Mouse (Mus musculus) layer of hippocampus, postnatal 36 days (tissue): ENCODE measurements around the gene Spocd1. TPM values are rescaled to one million over a fixed set of nuclear protein-coding genes. Genes with fewer than 3 reads are reported as not detected.

Experiments
- DNase-seq, 2 experiments: peaks; one replicate each; pipeline ENCODE4 v3.0.0; 2022
- total RNA-seq, 2 experiments: library from RNA; stranded (reverse); gene quantifications; 2 replicates each; pipeline ENCODE4 v1.2.3; 2021

Gene Spocd1
- total RNA-seq, 2 experiments from 2014 or later = 0.51 to 0.55 TPM

GRCm38 (mm10) chr4:129974285-129974684 lies 45.2 kb downstream of the Spocd1 start:
- no peak for DNase-seq

- no peak for DNase-seq
Observed at GRCm38 (mm10) chr4:129977256-129977655, 48.2 kb downstream of the Spocd1 start.

- no peak for DNase-seq
Observed at GRCm38 (mm10) chr4:129978227-129978626, 49.2 kb downstream of the Spocd1 start.

- DNase-seq = no peak
Observed at GRCm38 (mm10) chr4:129978930-129979329, 49.9 kb downstream of the Spocd1 start.

- no peak for DNase-seq
Observed at GRCm38 (mm10) chr4:129981657-129982056, 52.6 kb downstream of the Spocd1 start.

- no peak for DNase-seq
Observed at GRCm38 (mm10) chr4:129983046-129983445, 54.0 kb downstream of the Spocd1 start.

- peak; percentile 91 to 92 for DNase-seq
Observed at GRCm38 (mm10) chr4:129983764-129984420, 54.8 kb downstream of the Spocd1 start.

- DNase-seq = no peak
Observed at GRCm38 (mm10) chr4:129984421-129985061, 55.5 kb downstream of the Spocd1 start, which contains the start of gene Adgrb2. Gene Adgrb2 (plus strand): TSS chr4:129984870.

GRCm38 (mm10) chr4:129985161-129985670 lies 56.2 kb downstream of the Spocd1 start:
- no peak for DNase-seq

GRCm38 (mm10) chr4:129985671-129986441 lies 56.8 kb downstream of the Spocd1 start:
- peak; percentile 83 to 84 for DNase-seq

- no peak for DNase-seq
Observed at GRCm38 (mm10) chr4:129987825-129988504, 58.9 kb downstream of the Spocd1 start.

- DNase-seq = no peak
Observed at GRCm38 (mm10) chr4:129989925-129990324, 60.9 kb downstream of the Spocd1 start.

- no peak for DNase-seq
Observed at GRCm38 (mm10) chr4:129992720-129993119, 63.7 kb downstream of the Spocd1 start.

GRCm38 (mm10) chr4:129993213-129993612 lies 64.2 kb downstream of the Spocd1 start:
- no peak for DNase-seq

GRCm38 (mm10) chr4:129993944-129994695 lies 65.1 kb downstream of the Spocd1 start:
- DNase-seq = peak in 1 of 2 experiments; percentile 58

GRCm38 (mm10) chr4:129994728-129995127 lies 65.7 kb downstream of the Spocd1 start:
- DNase-seq = no peak

- DNase-seq = peak in 1 of 2 experiments; percentile 52
Observed at GRCm38 (mm10) chr4:129995255-129995654, 66.2 kb downstream of the Spocd1 start.

- DNase-seq = no peak
Observed at GRCm38 (mm10) chr4:129996015-129996414, 67.0 kb downstream of the Spocd1 start.

- no peak for DNase-seq
Observed at GRCm38 (mm10) chr4:129998124-129998523, 69.1 kb downstream of the Spocd1 start.

GRCm38 (mm10) chr4:130001710-130002109 lies 72.7 kb downstream of the Spocd1 start:
- DNase-seq = no peak

GRCm38 (mm10) chr4:130002157-130002556 lies 73.1 kb downstream of the Spocd1 start:
- no peak for DNase-seq

GRCm38 (mm10) chr4:130005593-130005992 lies 76.5 kb downstream of the Spocd1 start:
- no peak for DNase-seq
